Mouse (Mus musculus): ENCODE measurements around the gene Fga. TPM values are rescaled to one million over a fixed set of nuclear protein-coding genes. Genes with fewer than 3 reads are reported as not detected.
A peak's percentile ranks its signal among the peaks of the same experiment; 100 is the strongest.

The Fga gene
- polyA plus RNA-seq (2016; fragmentation: Nextera tagmentation; extraction: Ambion mirVana): not detected in 2 replicates

- no peak within 1 kb of the TSS for H3K4me3 ChIP-seq
Observed at GRCm38 (mm10) chr3:83025475-83026301, at the start of gene Fga. TSS of gene Fga (plus strand) at chr3:83026076.

GRCm38 (mm10) chr3:82980818-82981217, 45.1 kb upstream of the Fga start:
- 86% methylated on average over 6 of the region's 6 CpGs for WGBS
- no peaks in the 10 kb centered on the region for H3K4me1 ChIP-seq
- no peaks in the 10 kb centered on the region for H3K27me3 ChIP-seq (ENCODE audit: poor library complexity, severe bottlenecking)
- H3K36me3 ChIP-seq (replicated peaks): no peaks in the 10 kb centered on the region
- no peak overlapping the region for H3K27ac ChIP-seq
- no peaks in the 10 kb centered on the region for H3K9me3 ChIP-seq
- H3K4me3 ChIP-seq: no peak overlapping the region
- no peak for DNase-seq (ENCODE audit: extremely low spot score, low spot score)

More at GRCm38 (mm10) chr3:83025475-83026301, at the start of gene Fga:
- WGBS: 82% methylated on average over 9 of the region's 9 CpGs
- Histone ChIP-seq H3K27me3 (ENCODE audit: poor library complexity, severe bottlenecking) (no peaks in the 10 kb centered on the region), H3K9me3 (no peaks in the 10 kb centered on the region), H3K4me1 (peaks cover 4% of the 10 kb centered on the region; the same call in 1 of the 2 replicates), H3K36me3 (replicated peaks) (no peaks in the 10 kb centered on the region), H3K27ac (no peak within 1 kb of the TSS)
- no peak for DNase-seq (ENCODE audit: extremely low spot score, low spot score)

- no peak overlapping the region for H3K27ac ChIP-seq
- no peak overlapping the region for H3K4me3 ChIP-seq
- H3K36me3 ChIP-seq (replicated peaks): no peaks in the 10 kb centered on the region
- WGBS: 81% methylated on average over 8 of the region's 8 CpGs
- H3K27me3 ChIP-seq (ENCODE audit: poor library complexity, severe bottlenecking): no peaks in the 10 kb centered on the region
- no peak for DNase-seq (ENCODE audit: extremely low spot score, low spot score)
- H3K9me3 ChIP-seq: no peaks in the 10 kb centered on the region
- no peaks in the 10 kb centered on the region for H3K4me1 ChIP-seq
Observed at GRCm38 (mm10) chr3:82981861-82982260, 44.0 kb upstream of the Fga start.

- no peaks in the 10 kb centered on the region for H3K27me3 ChIP-seq (ENCODE audit: poor library complexity, severe bottlenecking)
- H3K36me3 ChIP-seq (replicated peaks): no peaks in the 10 kb centered on the region
- DNase-seq (ENCODE audit: extremely low spot score, low spot score): no peak
- no peaks in the 10 kb centered on the region for H3K4me1 ChIP-seq
- H3K4me3 ChIP-seq: no peak overlapping the region
- 82% methylated on average over 2 of the region's 2 CpGs for WGBS
- H3K9me3 ChIP-seq: no peaks in the 10 kb centered on the region
- H3K27ac ChIP-seq: no peak overlapping the region
Observed at GRCm38 (mm10) chr3:82984840-82985239, 41.0 kb upstream of the Fga start.

- no peaks in the 10 kb centered on the region for H3K9me3 ChIP-seq
- no peak overlapping the region for H3K4me3 ChIP-seq
- WGBS: 91% methylated on average over 12 of the region's 12 CpGs
- H3K27me3 ChIP-seq (ENCODE audit: poor library complexity, severe bottlenecking): peaks cover 33% of the 10 kb centered on the region
- H3K27ac ChIP-seq: no peak overlapping the region
- H3K4me1 ChIP-seq: peaks cover 8% of the 10 kb centered on the region
- H3K36me3 ChIP-seq (replicated peaks): no peaks in the 10 kb centered on the region
- peak; percentile 10 for DNase-seq (ENCODE audit: extremely low spot score, low spot score)
Observed at GRCm38 (mm10) chr3:82991963-82992362, 33.9 kb upstream of the Fga start.

GRCm38 (mm10) chr3:82992956-82993355, 32.9 kb upstream of the Fga start:
- no peak overlapping the region for H3K27ac ChIP-seq
- no peaks in the 10 kb centered on the region for H3K36me3 ChIP-seq (replicated peaks)
- no peak overlapping the region for H3K4me3 ChIP-seq
- peaks cover 8% of the 10 kb centered on the region for H3K4me1 ChIP-seq
- H3K9me3 ChIP-seq: no peaks in the 10 kb centered on the region
- DNase-seq (ENCODE audit: extremely low spot score, low spot score): peak; percentile 10
- 90% methylated on average over 6 of the region's 6 CpGs for WGBS
- H3K27me3 ChIP-seq (ENCODE audit: poor library complexity, severe bottlenecking): peaks cover 40% of the 10 kb centered on the region

- peaks cover 40% of the 10 kb centered on the region for H3K27me3 ChIP-seq (ENCODE audit: poor library complexity, severe bottlenecking)
- peaks cover 8% of the 10 kb centered on the region for H3K4me1 ChIP-seq
- no peaks in the 10 kb centered on the region for H3K9me3 ChIP-seq
- peak overlapping the region; percentile 45 for H3K4me3 ChIP-seq
- H3K27ac ChIP-seq: no peak overlapping the region
- 2% methylated on average over 24 of the region's 24 CpGs for WGBS
- H3K36me3 ChIP-seq (replicated peaks): no peaks in the 10 kb centered on the region
- DNase-seq (ENCODE audit: extremely low spot score, low spot score): peak; percentile 72
Observed at GRCm38 (mm10) chr3:82995368-82995767, 30.5 kb upstream of the Fga start.

GRCm38 (mm10) chr3:82996656-82997055, 29.2 kb upstream of the Fga start:
- peaks cover 40% of the 10 kb centered on the region for H3K27me3 ChIP-seq (ENCODE audit: poor library complexity, severe bottlenecking)
- 82% methylated on average over 3 of the region's 3 CpGs for WGBS

GRCm38 (mm10) chr3:82998772-82999463, 27.0 kb upstream of the Fga start:
- no peak overlapping the region for H3K27ac ChIP-seq
- no peaks in the 10 kb centered on the region for H3K36me3 ChIP-seq (replicated peaks)
- no peak for DNase-seq (ENCODE audit: extremely low spot score, low spot score)
- H3K4me3 ChIP-seq: no peak overlapping the region
- H3K27me3 ChIP-seq (ENCODE audit: poor library complexity, severe bottlenecking): peaks cover 37% of the 10 kb centered on the region
- H3K4me1 ChIP-seq: peaks cover 8% of the 10 kb centered on the region
- H3K9me3 ChIP-seq: no peaks in the 10 kb centered on the region
- 42% methylated on average over 8 of the region's 8 CpGs for WGBS

More at GRCm38 (mm10) chr3:82996656-82997055, 29.2 kb upstream of the Fga start:
- no peaks in the 10 kb centered on the region for H3K36me3 ChIP-seq (replicated peaks)
- no peak for DNase-seq (ENCODE audit: extremely low spot score, low spot score)
- no peaks in the 10 kb centered on the region for H3K9me3 ChIP-seq
- peaks cover 8% of the 10 kb centered on the region for H3K4me1 ChIP-seq
- no peak overlapping the region for H3K4me3 ChIP-seq
- no peak overlapping the region for H3K27ac ChIP-seq

GRCm38 (mm10) chr3:82999995-83000394, 25.9 kb upstream of the Fga start:
- Histone ChIP-seq H3K27me3 (ENCODE audit: poor library complexity, severe bottlenecking) (peaks cover 26% of the 10 kb centered on the region), H3K4me3 (no peak overlapping the region), H3K4me1 (peaks cover 7% of the 10 kb centered on the region), H3K36me3 (replicated peaks) (no peaks in the 10 kb centered on the region), H3K9me3 (no peaks in the 10 kb centered on the region), H3K27ac (no peak overlapping the region)
- no peak for DNase-seq (ENCODE audit: extremely low spot score, low spot score)
- 87% methylated on average over 9 of the region's 9 CpGs for WGBS

- no peaks in the 10 kb centered on the region for H3K36me3 ChIP-seq (replicated peaks)
- WGBS: 5% methylated on average over 2 of the region's 2 CpGs
- no peak overlapping the region for H3K4me3 ChIP-seq
Observed at GRCm38 (mm10) chr3:83002191-83002590, 23.7 kb upstream of the Fga start.

GRCm38 (mm10) chr3:83003068-83003467, 22.8 kb upstream of the Fga start:
- WGBS: 90% methylated on average over 8 of the region's 8 CpGs
- no peaks in the 10 kb centered on the region for H3K4me1 ChIP-seq
- no peak overlapping the region for H3K4me3 ChIP-seq
- no peaks in the 10 kb centered on the region for H3K36me3 ChIP-seq (replicated peaks)
- H3K9me3 ChIP-seq: no peaks in the 10 kb centered on the region
- H3K27ac ChIP-seq: no peak overlapping the region
- DNase-seq (ENCODE audit: extremely low spot score, low spot score): no peak
- H3K27me3 ChIP-seq (ENCODE audit: poor library complexity, severe bottlenecking): no peaks in the 10 kb centered on the region

More at GRCm38 (mm10) chr3:83002191-83002590, 23.7 kb upstream of the Fga start:
- no peaks in the 10 kb centered on the region for H3K9me3 ChIP-seq
- H3K27me3 ChIP-seq (ENCODE audit: poor library complexity, severe bottlenecking): peaks cover 5% of the 10 kb centered on the region
- DNase-seq (ENCODE audit: extremely low spot score, low spot score): peak; percentile 24
- H3K27ac ChIP-seq: no peak overlapping the region
- H3K4me1 ChIP-seq: no peaks in the 10 kb centered on the region

- 95% methylated on average over 7 of the region's 7 CpGs for WGBS
- H3K4me1 ChIP-seq: no peaks in the 10 kb centered on the region
- H3K9me3 ChIP-seq: no peaks in the 10 kb centered on the region
- no peak for DNase-seq (ENCODE audit: extremely low spot score, low spot score)
- no peak overlapping the region for H3K27ac ChIP-seq
- H3K36me3 ChIP-seq (replicated peaks): no peaks in the 10 kb centered on the region
- no peak overlapping the region for H3K4me3 ChIP-seq
- no peaks in the 10 kb centered on the region for H3K27me3 ChIP-seq (ENCODE audit: poor library complexity, severe bottlenecking)
Observed at GRCm38 (mm10) chr3:83004801-83005200, 21.1 kb upstream of the Fga start.
